Mouse (Mus musculus) CH12.LX (cell line): Measurements from ENCODE around the gene Otop3.
A peak's percentile ranks its signal among the peaks of the same experiment; 100 is the strongest.

Experiments
- CHD2 ChIP-seq: IDR thresholded peaks from 2 replicates; pipeline ENCODE4 v1.6.1; 2011; ENCODE audit warnings: low read length, improper control_type of control experiment
- CTCF ChIP-seq, 2 experiments: IDR thresholded peaks in 1 of 2; conservative IDR thresholded peaks in 1 of 2; 2 replicates each; pipeline ENCODE4 v1.5.1; 2011 to 2012; ENCODE audit warnings: low read depth in 2 of 2, low read length in 2 of 2, improper control_type of control experiment in 1 of 2, inconsistent platforms in 1 of 2, mild to moderate bottlenecking in 1 of 2, moderate library complexity in 1 of 2
- E2F4 ChIP-seq: IDR thresholded peaks from 2 replicates; pipeline ENCODE4 v1.6.1; 2011; ENCODE audit warnings: low read depth, low read length, improper control_type of control experiment; ENCODE audit not compliant: insufficient replicate concordance
- EP300 ChIP-seq: IDR thresholded peaks from 2 replicates; pipeline ENCODE4 v1.6.1; 2011; ENCODE audit warnings: low read length, improper control_type of control experiment
- ETS1 ChIP-seq: conservative IDR thresholded peaks from 2 replicates; pipeline ENCODE4 v1.6.1; 2012; ENCODE audit warnings: low read depth, mild to moderate bottlenecking, inconsistent platforms, low read length, improper control_type of control experiment, moderate library complexity
- MAX ChIP-seq: IDR thresholded peaks from 2 replicates; pipeline ENCODE4 v1.6.1; 2011; ENCODE audit warnings: low read length, improper control_type of control experiment
- MYC ChIP-seq: IDR thresholded peaks from 2 replicates; pipeline ENCODE4 v1.6.1; 2011; ENCODE audit warnings: low read depth, mild to moderate bottlenecking, improper control_type of control experiment, low read length
- NELFE ChIP-seq: IDR thresholded peaks from 2 replicates; pipeline ENCODE4 v1.6.1; 2011; ENCODE audit warnings: low read depth, low read length, improper control_type of control experiment
- POLR2A ChIP-seq: IDR thresholded peaks from 2 replicates; pipeline ENCODE4 v1.6.1; 2011; ENCODE audit warnings: low read depth, mild to moderate bottlenecking, improper control_type of control experiment, low read length
- RCOR1 ChIP-seq: conservative IDR thresholded peaks from 2 replicates; pipeline ENCODE4 v1.6.1; 2012; ENCODE audit warnings: low read depth, mild to moderate bottlenecking, inconsistent platforms, low read length, improper control_type of control experiment
- TBP ChIP-seq: conservative IDR thresholded peaks from 2 replicates; pipeline ENCODE4 v1.6.1; 2011; ENCODE audit warnings: low read depth, low read length, improper control_type of control experiment
- UBTF ChIP-seq: IDR thresholded peaks from 2 replicates; pipeline ENCODE4 v1.6.1; 2012; ENCODE audit warnings: low read depth, mild to moderate bottlenecking, inconsistent platforms, low read length, improper control_type of control experiment, moderate library complexity
- ZKSCAN1 ChIP-seq: IDR thresholded peaks from 2 replicates; pipeline ENCODE4 v1.6.1; 2012; ENCODE audit warnings: low read depth, inconsistent platforms, low read length, improper control_type of control experiment, borderline replicate concordance
- ZNF384 ChIP-seq: IDR thresholded peaks from 2 replicates; pipeline ENCODE4 v1.6.1; 2012; ENCODE audit warnings: low read depth, low read length, improper control_type of control experiment, inconsistent platforms

- no peak; the same call in 1 of the 2 replicates for TF ChIP-seq EP300
- TF ChIP-seq ETS1: peak; percentile 55
- peak; percentile 62; the same call in 1 of the 2 replicates for TF ChIP-seq RCOR1
- TF ChIP-seq ZNF384: no peak
- TF ChIP-seq CTCF (conservative IDR thresholded peaks at IDR 0.05 in 1 of 2, IDR thresholded peaks at IDR 0.05 in 1 of 2; ENCODE audit: low read depth in 2 of 2, low read length in 2 of 2): peak in 1 of 2 experiments; percentile 84; a peak in 2 of 4 replicates
- peak; percentile 71 for TF ChIP-seq POLR2A
- no peak for TF ChIP-seq TBP
- peak; percentile 81 for TF ChIP-seq MAX
- peak; percentile 68 for TF ChIP-seq CHD2
- TF ChIP-seq UBTF: no peak; the same call in 1 of the 2 replicates
- no peak for TF ChIP-seq E2F4
- TF ChIP-seq MYC: peak; percentile 49; the same call in 1 of the 2 replicates
- no peak for TF ChIP-seq ZKSCAN1
- peak; percentile 77; the same call in 1 of the 2 replicates for TF ChIP-seq NELFE
These were observed 37.2 kb upstream of the Otop3 start, which contains the start of gene Fads6 for GRCm38 (mm10) chr11:115297214-115297826.
